Mouse (Mus musculus) ZHBTc4 (cell line): ENCODE measurements around the gene Gm5591.
"Not testable (repeated sequence)": the region's sequence is repeated elsewhere in the genome, so short reads cannot be mapped to it uniquely, and the experiment has no call there.

Source experiments
- DNase-seq: peaks from one replicate; pipeline ENCODE4 v3.0.0-alpha.2; 2011; ENCODE audit warnings: low read depth, low spot score

Gene Gm5591

DNA sequence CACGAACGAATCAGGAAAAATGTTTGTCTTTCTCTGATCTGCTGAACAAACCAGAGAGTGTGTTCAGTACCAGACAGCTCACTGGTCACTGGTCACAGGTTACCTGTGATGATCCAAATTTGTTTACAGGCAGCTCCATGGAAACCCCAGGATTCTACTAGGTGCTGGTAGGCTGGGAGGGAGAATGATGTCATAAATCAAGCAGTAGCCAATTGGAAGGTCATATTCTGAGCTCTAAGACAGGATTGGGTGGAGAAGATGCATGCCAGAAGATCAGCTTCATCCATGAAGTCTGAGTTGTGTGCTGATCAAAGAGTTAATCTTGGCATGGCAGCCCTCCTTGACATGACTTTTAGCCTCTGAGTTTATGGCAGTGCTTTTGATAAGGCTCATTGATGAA is at the start of gene Gm5591:
Gene Gm5591 (minus strand): TSS at position 101 of the 400 bp plus-strand sequence.
- DNase-seq, result not testable (repeated sequence)

DNA sequence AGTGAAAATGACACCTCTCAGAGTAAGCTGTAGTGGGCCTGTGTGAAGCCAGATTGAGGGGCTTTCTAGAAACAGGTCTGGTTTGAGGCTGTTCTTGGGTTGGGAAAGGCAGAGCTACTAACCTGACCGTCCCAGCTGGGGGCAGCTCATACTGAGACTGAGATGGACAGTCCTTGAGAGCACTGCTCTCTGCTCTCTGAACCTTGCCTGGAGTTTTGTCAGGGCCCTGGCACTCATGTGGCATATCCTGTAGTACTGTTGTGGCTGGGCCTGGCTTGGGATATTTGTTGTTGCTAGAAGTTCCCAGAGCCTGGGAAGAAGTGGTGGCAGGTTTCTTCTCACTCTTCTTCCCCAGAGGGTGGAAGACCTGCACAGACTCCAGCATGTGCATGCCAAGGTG is 39.5 kb downstream of the Gm5591 start:
- DNase-seq, result not testable (repeated sequence)
